Mouse (Mus musculus) intestine, embryonic 14.5 days (tissue): ENCODE results near the gene Tmem135. TPM values are rescaled to one million over a fixed set of nuclear protein-coding genes. Genes with fewer than 3 reads are reported as not detected.

Source experiments
- ATAC-seq: fragments of 200-750 bp; cut with Nextera tagmentation; replicated peaks from 2 replicates; pipeline ENCODE4 v1.8.0; 2017; ENCODE audit warnings: low read depth, moderate number of reproducible peaks, moderate TSS enrichment, moderate library complexity; ENCODE audit not compliant: low FRiP score, low TSS enrichment
- DNase-seq: peaks from one replicate; pipeline ENCODE4 v3.0.0-alpha.2; 2018; ENCODE audit warnings: low spot score
- H3K27ac ChIP-seq: fragments of 300-500 bp; sonication (generic); 2 replicates; pipeline ENCODE4 v1.5.1; 2014; ENCODE audit warnings: low read depth, mild to moderate bottlenecking, control low read depth
- H3K27me3 ChIP-seq: fragments of 300-500 bp; sonication (generic); replicated peaks from 2 replicates; pipeline ENCODE4 v1.6.1; 2014; ENCODE audit warnings: low read length, control low read depth; ENCODE audit not compliant: control insufficient read depth, insufficient read depth
- H3K36me3 ChIP-seq: fragments of 300-500 bp; sonication (generic); 2 replicates; pipeline ENCODE4 v1.6.1; 2014; ENCODE audit warnings: low read length, control low read depth; ENCODE audit not compliant: control insufficient read depth, insufficient read depth
- H3K4me1 ChIP-seq: fragments of 300-500 bp; sonication (generic); replicated peaks from 2 replicates; pipeline ENCODE4 v1.6.1; 2014; ENCODE audit warnings: low read length, control low read depth, mixed read lengths; ENCODE audit not compliant: control insufficient read depth, insufficient read depth
- H3K4me2 ChIP-seq: fragments of 300-500 bp; sonication (generic); 2 replicates; pipeline ENCODE4 v1.6.1; 2014; ENCODE audit warnings: low read length
- H3K4me3 ChIP-seq: fragments of 300-500 bp; sonication (generic); 2 replicates; pipeline ENCODE4 v1.5.1; 2014; ENCODE audit warnings: low read depth, low read length, control low read depth, mixed read lengths
- H3K9ac ChIP-seq: fragments of 300-500 bp; sonication (generic); 2 replicates; pipeline ENCODE4 v1.6.1; 2014; ENCODE audit warnings: mild to moderate bottlenecking, low read length
- H3K9me3 ChIP-seq: fragments of 300-500 bp; sonication (generic); 2 replicates; pipeline ENCODE4 v1.6.1; 2016; ENCODE audit warnings: low read length, control low read depth; ENCODE audit not compliant: control insufficient read depth
- WGBS: fragments of 180-500 bp; shearing (Covaris S2); extraction: QIAGEN DNeasy Blood & Tissue Kit; methylation state at CpG from one replicate; pipeline ENCODE4 v1.1.7; 2014; 5-methylcytosine and 5-hydroxymethylcytosine counted together
- polyA plus RNA-seq: library from polyadenylated mRNA; unstranded; fragments of >200 nt; fragmentation: Nextera tagmentation; extraction: Ambion mirVana; gene quantifications from 2 replicates; pipeline ENCODE4 v1.2.1, GENCODE M21; 2014

The Tmem135 gene
- polyA plus RNA-seq, 1 experiment from 2014 or later = 30.4 TPM

DNA sequence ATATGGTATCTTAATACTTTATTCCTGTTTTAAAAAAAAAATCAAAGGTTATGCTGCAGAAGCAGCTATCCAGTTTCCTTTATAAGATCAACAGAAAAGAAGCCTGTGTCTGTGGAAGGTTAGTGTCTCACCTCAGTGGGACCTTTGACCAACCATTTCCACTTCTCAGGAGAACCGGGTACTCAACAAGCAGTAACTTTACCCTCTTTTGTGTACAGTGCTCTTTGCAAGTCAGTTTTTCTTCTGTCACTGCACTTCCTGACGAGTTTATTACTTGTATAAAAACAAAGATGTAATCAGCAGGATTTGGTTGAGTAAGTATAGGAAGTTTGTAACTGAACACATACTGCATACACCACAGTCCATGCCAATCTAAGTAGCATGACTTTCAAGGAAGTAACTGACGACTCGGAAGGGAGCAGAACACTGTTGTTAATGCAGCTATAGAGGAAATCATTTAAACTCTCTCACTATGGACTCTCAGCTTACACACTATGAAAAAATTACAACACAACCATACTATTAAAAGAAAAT, 168.0 kb downstream of the Tmem135 start:
- 44% methylated on average over 4 of the region's 4 CpGs for WGBS
- no peak overlapping the region for H3K4me3 ChIP-seq
- no peak overlapping the region for H3K27ac ChIP-seq
- no peak for DNase-seq
- H3K4me2 ChIP-seq = no peak overlapping the region
- no peak overlapping the region for H3K9ac ChIP-seq
- no peaks in the 10 kb centered on the region for H3K36me3 ChIP-seq
- no peak for ATAC-seq
- H3K9me3 ChIP-seq = no peaks in the 10 kb centered on the region
- H3K27me3 ChIP-seq = no peaks in the 10 kb centered on the region
- 0 out of 2 replicates have a peak, but pooled peaks cover 10% of the 10 kb centered on the region for H3K4me1 ChIP-seq

DNA sequence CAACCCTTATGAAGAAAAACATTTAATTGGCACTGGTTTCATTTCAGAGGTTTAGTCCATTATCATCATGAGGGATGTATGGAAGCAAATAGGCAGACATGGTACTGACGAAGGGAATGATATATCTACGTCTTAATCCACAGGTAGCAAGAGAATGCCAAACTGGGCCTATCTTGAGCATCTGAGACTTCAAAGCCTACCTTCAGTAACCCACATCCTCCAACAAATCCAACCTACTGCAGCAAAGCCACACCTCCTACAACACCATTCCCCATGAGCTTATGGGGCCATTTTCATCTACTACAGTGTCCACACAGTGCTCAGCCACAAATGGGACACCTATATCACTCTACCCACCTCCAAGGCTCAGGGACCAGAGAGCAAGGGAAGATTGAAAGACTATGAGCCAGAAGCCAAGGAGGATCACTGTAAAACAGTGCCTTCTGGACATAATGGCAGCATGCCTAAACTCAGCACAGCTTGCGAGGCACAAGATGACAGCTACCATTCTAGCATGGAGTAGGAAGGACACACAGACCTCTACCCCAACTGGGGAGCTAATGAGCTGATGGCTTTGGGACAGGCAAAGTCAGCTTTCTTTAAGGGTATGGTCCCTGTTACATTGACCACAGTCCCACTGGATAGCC, 171.4 kb downstream of the Tmem135 start:
- 96% methylated on average over 3 of the region's 3 CpGs for WGBS
- H3K27me3 ChIP-seq = no peaks in the 10 kb centered on the region
- H3K27ac ChIP-seq = no peak overlapping the region
- no peaks in the 10 kb centered on the region for H3K36me3 ChIP-seq
- H3K4me2 ChIP-seq = no peak overlapping the region
- ATAC-seq (no peak), DNase-seq (no peak)
- H3K4me3 ChIP-seq = no peak overlapping the region
- H3K9me3 ChIP-seq = no peaks in the 10 kb centered on the region
- peaks cover 5% of the 10 kb centered on the region; the same call in 1 of the 2 replicates for H3K4me1 ChIP-seq
- no peak overlapping the region for H3K9ac ChIP-seq

DNA sequence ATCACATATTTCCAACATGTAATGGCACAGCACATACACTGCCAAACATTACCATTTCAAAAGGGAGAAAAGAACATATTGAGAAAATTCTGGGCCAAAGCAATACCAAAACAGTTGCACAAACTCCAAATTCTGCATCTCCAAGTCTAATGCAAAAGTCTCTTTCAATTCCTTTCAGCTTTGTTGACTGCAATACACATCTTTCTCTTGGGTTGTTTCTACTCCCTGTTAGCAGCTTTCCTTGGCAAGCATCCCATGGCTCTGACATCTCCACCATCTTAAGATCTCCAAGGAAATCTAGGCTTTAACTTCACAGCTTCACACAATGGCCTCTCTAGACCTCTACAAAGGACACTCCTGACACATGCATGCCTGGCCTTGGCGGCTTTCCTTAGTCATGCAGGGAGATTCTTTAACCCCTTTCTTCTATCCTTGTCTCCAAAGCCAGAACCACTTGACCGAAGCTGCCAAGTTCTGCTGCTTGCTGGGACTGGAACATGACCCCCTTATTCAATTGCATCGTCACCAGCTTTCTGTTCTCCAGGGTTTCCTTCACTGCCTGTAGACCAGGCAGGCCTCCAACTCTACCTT, 172.7 kb downstream of the Tmem135 start:
- DNase-seq = no peak
- Histone ChIP-seq H3K27ac (no peak overlapping the region), H3K4me1 (peaks cover 3% of the 10 kb centered on the region; the same call in 1 of the 2 replicates), H3K4me2 (no peak overlapping the region), H3K27me3 (no peaks in the 10 kb centered on the region), H3K36me3 (no peaks in the 10 kb centered on the region), H3K4me3 (no peak overlapping the region), H3K9me3 (no peaks in the 10 kb centered on the region), H3K9ac (no peak overlapping the region)
- WGBS = 86% methylated on average over 3 of the region's 3 CpGs
- no peak for ATAC-seq

GRCm38 (mm10) chr7:89222609-89223008, 181.4 kb downstream of the Tmem135 start:
- no peak overlapping the region for H3K27ac ChIP-seq
- H3K4me2 ChIP-seq = no peak overlapping the region
- no peak overlapping the region for H3K9ac ChIP-seq
- no peaks in the 10 kb centered on the region for H3K36me3 ChIP-seq
- WGBS = 28% methylated on average over 1 of the region's 1 CpGs
- DNase-seq = no peak
- ATAC-seq = no peak
- H3K27me3 ChIP-seq = no peaks in the 10 kb centered on the region
- H3K4me3 ChIP-seq = no peak overlapping the region
- peaks cover 3% of the 10 kb centered on the region; the same call in 1 of the 2 replicates for H3K4me1 ChIP-seq
- no peaks in the 10 kb centered on the region for H3K9me3 ChIP-seq

DNA sequence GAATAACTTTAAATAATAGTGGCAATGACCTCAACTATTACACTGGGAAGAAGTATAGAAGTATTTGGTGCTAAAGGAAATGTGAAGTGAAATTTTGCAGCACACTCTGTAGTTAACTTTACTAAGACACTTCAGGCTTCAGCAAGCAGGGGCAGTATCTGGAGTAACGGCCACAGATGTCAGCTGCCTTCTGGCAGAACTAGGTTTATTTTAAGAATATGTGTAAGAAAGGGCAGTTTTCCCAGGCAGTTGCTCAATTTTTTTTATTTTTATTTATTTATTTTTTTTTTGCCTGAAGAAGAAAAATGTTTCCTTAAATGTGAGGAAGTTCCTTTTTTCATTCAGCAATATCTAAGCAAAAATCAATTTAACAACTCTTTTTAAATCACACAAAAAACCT, 187.4 kb downstream of the Tmem135 start:
- Histone ChIP-seq H3K36me3 (no peaks in the 10 kb centered on the region), H3K9me3 (no peaks in the 10 kb centered on the region), H3K27me3 (no peaks in the 10 kb centered on the region), H3K27ac (no peak overlapping the region), H3K4me3 (no peak overlapping the region), H3K4me1 (peaks cover 16% of the 10 kb centered on the region; the same call in 1 of the 2 replicates), H3K4me2 (no peak overlapping the region), H3K9ac (no peak overlapping the region)
- 17% methylated on average over 1 of the region's 1 CpGs for WGBS
- DNase-seq (no peak), ATAC-seq (no peak)

DNA sequence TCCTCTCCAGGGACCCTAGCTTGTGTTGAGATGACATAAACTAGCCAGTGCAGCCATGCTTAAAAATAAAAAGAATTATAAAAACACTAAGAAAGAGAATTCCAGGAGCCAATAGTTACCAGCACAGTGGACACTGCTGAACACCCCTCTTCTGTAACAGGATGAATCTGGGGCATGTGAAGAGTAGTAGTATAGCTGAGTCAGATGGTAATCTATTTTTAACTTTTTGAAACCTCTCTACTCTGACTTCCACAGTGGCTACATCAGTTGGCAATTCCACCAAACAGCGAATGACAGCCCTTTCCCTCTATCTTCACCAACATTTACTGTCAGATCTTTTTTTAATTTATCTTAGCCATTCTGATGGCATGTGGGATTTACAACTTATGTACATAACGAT, 187.9 kb downstream of the Tmem135 start:
- no peaks in the 10 kb centered on the region for H3K36me3 ChIP-seq
- no peaks in the 10 kb centered on the region for H3K9me3 ChIP-seq
- no peak overlapping the region for H3K4me2 ChIP-seq
- ATAC-seq (no peak), DNase-seq (no peak)
- peak overlapping the region; percentile 33; the same call in 1 of the 2 replicates for H3K27ac ChIP-seq
- H3K4me3 ChIP-seq = no peak overlapping the region
- H3K4me1 ChIP-seq = peaks cover 16% of the 10 kb centered on the region; the same call in 1 of the 2 replicates
- no peak overlapping the region for H3K9ac ChIP-seq
- no peaks in the 10 kb centered on the region for H3K27me3 ChIP-seq
- 47% methylated on average over 2 of the region's 2 CpGs for WGBS

GRCm38 (mm10) chr7:89215714-89216113, 188.3 kb downstream of the Tmem135 start:
- H3K4me1 ChIP-seq = peaks cover 17% of the 10 kb centered on the region; the same call in 1 of the 2 replicates
- H3K27me3 ChIP-seq = no peaks in the 10 kb centered on the region
- 50% methylated on average over 7 of the region's 7 CpGs for whole genome bisulfite sequencing
- no peak overlapping the region for H3K9ac ChIP-seq
- H3K9me3 ChIP-seq = no peaks in the 10 kb centered on the region
- H3K4me3 ChIP-seq = no peak overlapping the region
- no peak overlapping the region for H3K27ac ChIP-seq
- no peak overlapping the region for H3K4me2 ChIP-seq
- no peak for DNase-seq
- H3K36me3 ChIP-seq = no peaks in the 10 kb centered on the region
- no peak for ATAC-seq

DNA sequence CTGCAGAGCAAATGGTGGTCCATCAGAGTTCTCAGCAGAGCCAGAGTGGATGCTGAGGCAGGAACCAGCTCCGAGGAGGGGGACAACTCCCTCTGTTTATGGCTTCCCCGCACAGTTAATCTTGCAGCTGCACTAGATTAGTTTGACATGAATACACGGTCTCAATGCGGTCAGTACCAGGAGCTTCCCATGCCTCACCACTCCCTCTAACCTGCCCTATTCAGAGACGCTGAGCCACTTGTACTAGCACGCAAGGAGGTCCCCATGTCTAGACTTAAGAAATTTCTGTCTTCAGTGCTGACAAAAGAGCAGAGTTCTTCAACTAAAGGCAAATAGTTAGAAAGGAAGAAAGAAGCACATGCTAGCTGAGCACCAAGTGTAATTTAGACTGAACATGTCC, 193.5 kb downstream of the Tmem135 start:
- ATAC-seq (no peak), DNase-seq (no peak)

More for the DNA sequence above, 193.5 kb downstream of the Tmem135 start:
- Histone ChIP-seq H3K4me2 (no peak overlapping the region), H3K36me3 (no peaks in the 10 kb centered on the region), H3K27ac (no peak overlapping the region), H3K27me3 (no peaks in the 10 kb centered on the region), H3K9ac (no peak overlapping the region), H3K4me1 (peaks cover 6% of the 10 kb centered on the region), H3K9me3 (no peaks in the 10 kb centered on the region), H3K4me3 (no peak overlapping the region)
- 24% methylated on average over 6 of the region's 6 CpGs for WGBS
